Mouse (Mus musculus) T-helper 17 cell (primary cell): ENCODE measurements at regions not wholly inside any gene's neighbourhood (a gene's known extent, or its start where the extent isn't known, plus 50 kb on each side); places are given as distances from the start of the nearest gene placed in this dataset.

Experiments used
- in situ Hi-C, 2 experiments: fragments of 300-600 bp; cut with MboI, MseI; formaldehyde crosslinking; loops; 1 replicate in 1 of 2; 2 replicates in 1 of 2; pipeline ENCODE4 v1.15.1; 2025; ENCODE audit warnings: high pct_unique_total_duplicates in 2 of 2

DNA sequence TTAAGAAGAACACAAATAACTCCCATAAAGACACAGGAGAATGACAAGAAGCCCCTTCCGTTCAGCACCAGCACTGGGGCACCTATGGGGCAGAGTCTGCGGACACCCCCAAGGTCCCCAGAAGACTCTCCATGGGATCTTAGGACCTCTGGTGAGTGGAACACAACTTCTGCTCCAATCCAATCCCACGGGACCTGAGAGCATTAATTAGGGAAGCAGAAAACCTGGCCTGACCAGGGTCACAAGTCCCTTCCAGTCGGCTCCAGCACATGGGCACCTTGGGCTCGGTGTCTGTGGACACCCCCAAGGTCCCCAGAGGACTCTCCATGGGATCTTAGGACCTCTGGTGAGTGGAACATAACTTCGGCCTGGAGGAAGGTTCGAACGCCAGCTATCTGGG is 59.0 kb upstream of the Btbd35f25 start:
- in situ Hi-C loops, result loop anchor here in 1 of 2 experiments (10.0 kb wide), 2 partner anchors 309 to 1129 kb away; no protein-coding TSS in a partner anchor

DNA sequence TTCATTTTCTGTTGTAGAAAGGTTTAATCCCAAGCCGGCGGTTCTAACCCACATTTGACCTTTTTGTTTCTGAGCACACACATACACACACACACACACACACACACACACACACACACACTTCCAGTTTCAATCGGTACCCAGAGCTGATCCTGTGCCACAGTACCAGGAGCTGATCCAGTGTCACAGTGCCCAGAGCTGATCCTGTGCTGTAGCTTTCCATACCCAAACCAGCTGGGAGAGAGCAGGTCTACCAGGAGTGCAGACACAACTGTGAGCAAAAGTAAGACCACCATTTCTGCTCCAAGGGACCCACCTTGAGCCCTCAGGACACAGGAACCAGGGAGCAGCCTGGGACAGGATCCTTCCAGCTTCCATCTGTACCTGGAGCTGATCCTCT is 58.3 kb upstream of the Btbd35f25 start:
- in situ Hi-C loops, result loop anchor here in 1 of 2 experiments (10.0 kb wide), 2 partner anchors 310 to 1130 kb away; no protein-coding TSS in a partner anchor
